ENCODE assay signal across 8 mouse cellular contexts in the genomic region with DNA sequence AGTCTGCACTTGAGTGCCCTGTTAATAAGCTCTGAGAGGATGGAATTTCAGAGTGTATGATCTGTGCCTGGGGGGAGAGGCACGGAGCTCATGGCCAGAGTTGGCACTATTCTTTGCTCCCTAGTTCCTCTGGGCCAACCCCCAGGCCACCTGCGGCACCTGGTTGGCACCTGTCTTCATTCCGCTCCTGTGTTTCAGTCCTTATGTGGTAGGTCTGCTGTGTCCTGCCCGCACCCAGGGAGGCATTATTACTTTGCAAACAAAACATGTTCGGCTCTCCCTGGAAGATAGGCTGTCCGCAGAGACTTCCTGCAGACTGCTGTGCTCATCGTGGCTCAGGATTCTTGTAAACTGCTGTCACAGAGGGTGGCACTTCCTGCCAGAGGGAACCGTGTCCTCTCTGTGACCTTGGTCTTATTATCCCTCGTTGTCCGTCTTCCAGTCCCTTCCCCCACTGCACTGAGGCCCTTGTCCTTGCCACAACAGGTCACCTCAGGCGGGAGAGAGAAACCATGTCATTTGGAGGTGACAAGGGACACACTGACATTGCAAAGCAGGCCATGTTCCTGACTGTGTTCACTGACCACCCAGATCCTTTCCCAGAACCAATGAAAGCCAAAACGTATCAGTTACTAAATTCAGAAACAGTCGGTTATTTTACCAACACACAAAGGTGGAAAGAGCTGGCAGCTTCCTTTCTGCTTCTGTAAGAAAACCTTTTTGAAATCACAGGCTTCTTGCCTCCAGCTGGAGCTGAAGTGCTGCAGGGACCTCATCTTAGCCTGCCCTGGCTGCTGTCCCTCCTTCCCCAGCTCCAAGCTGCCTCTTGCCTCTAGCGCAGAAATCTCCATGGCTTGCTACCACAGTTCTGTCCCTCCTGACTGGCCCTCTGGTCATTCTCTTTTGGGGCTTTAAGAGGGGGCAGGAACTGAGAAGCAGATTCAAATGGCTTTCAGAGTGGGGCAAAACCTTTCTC.
DNase-seq lines count a peak whose midpoint lies in the region; ATAC-seq and TF ChIP-seq lines count a peak whose summit lies in the region.

No protein-coding gene starts in this region.

- H3K36me3 ChIP-seq in embryonic facial prominence, embryonic 14.5 days (ENCODE audit: control insufficient read depth, insufficient read depth, low read length) = no peaks in the 10 kb centered on the region
- H3K36me3 ChIP-seq in intestine, postnatal 0 days (ENCODE audit: control insufficient read depth, insufficient read depth) = no peaks in the 10 kb centered on the region
- no peaks in the 10 kb centered on the region for H3K36me3 ChIP-seq in stomach, embryonic 15.5 days

- no peak overlapping the region for H3K4me3 ChIP-seq in embryonic facial prominence, embryonic 14.5 days (ENCODE audit: low read depth, low read length)
- H3K4me3 ChIP-seq in intestine, postnatal 0 days (ENCODE audit: low read depth, low read length) = no peak overlapping the region
- no peak overlapping the region for H3K4me3 ChIP-seq in stomach, embryonic 15.5 days (replicated peaks)

- WGBS in embryonic facial prominence, embryonic 14.5 days = 18% methylated on average over 14 of the region's 14 CpGs
- 20% methylated on average over 14 of the region's 14 CpGs for WGBS in intestine, postnatal 0 days
- WGBS in stomach, embryonic 15.5 days = 15% methylated on average over 14 of the region's 14 CpGs

- peak; percentile 31 for DNase-seq in 416B (ENCODE audit: low read depth)
- peak; percentile 40 for DNase-seq in T-cell, adult 2 months (ENCODE audit: low spot score)
- peak; percentile 73 for DNase-seq in embryonic facial prominence, embryonic 14.5 days (ENCODE audit: low spot score)
- peak; percentile 75 for DNase-seq in lung, postnatal 10 days
- no peak for DNase-seq in thymus, postnatal 14 days
- DNase-seq in layer of hippocampus, adult 9-10 months (ENCODE audit: low spot score) = no peak

- peak; percentile 59; the same call in 1 of the 2 replicates for ATAC-seq in embryonic facial prominence, embryonic 14.5 days (ENCODE audit: low read depth)
- ATAC-seq in intestine, postnatal 0 days = peak; percentile 41; the same call in 1 of the 2 replicates
- 0 out of 2 replicates have a peak, but pooled peaks have one; percentile 15 for ATAC-seq in stomach, embryonic 15.5 days (ENCODE audit: insufficient read depth, low FRiP score, low read depth)

- H3K9me3 ChIP-seq in embryonic facial prominence, embryonic 14.5 days (ENCODE audit: control insufficient read depth, low read length) = no peaks in the 10 kb centered on the region
- H3K9me3 ChIP-seq in intestine, postnatal 0 days (ENCODE audit: control insufficient read depth) = no peaks in the 10 kb centered on the region
- no peaks in the 10 kb centered on the region for H3K9me3 ChIP-seq in stomach, embryonic 15.5 days

- no peak overlapping the region for H3K4me2 ChIP-seq in embryonic facial prominence, embryonic 14.5 days (ENCODE audit: low read depth, low read length)
- 0 out of 2 replicates have a peak overlapping the region, but pooled peaks have one; percentile 4 for H3K4me2 ChIP-seq in intestine, postnatal 0 days (replicated peaks; ENCODE audit: low read depth)
- peak overlapping the region; percentile 30 for H3K4me2 ChIP-seq in stomach, embryonic 15.5 days

- no peak for TF ChIP-seq CTCF in intestine, postnatal 0 days (IDR thresholded peaks at IDR 0.05; ENCODE audit: low read depth)

- H3K4me1 ChIP-seq in embryonic facial prominence, embryonic 14.5 days (ENCODE audit: control insufficient read depth, insufficient read depth, low read length) = peaks cover 39% of the 10 kb centered on the region
- H3K4me1 ChIP-seq in intestine, postnatal 0 days (replicated peaks; ENCODE audit: control insufficient read depth, insufficient read depth, low read length) = no peaks in the 10 kb centered on the region; the same call in 1 of the 2 replicates
- H3K4me1 ChIP-seq in stomach, embryonic 15.5 days = peaks cover 17% of the 10 kb centered on the region

- H3K9ac ChIP-seq in embryonic facial prominence, embryonic 14.5 days (ENCODE audit: low read depth, low read length) = no peak overlapping the region
- H3K9ac ChIP-seq in intestine, postnatal 0 days (ENCODE audit: low read depth, low read length) = no peak overlapping the region
- no peak overlapping the region for H3K9ac ChIP-seq in stomach, embryonic 15.5 days

- peaks cover 3% of the 10 kb centered on the region; the same call in 1 of the 2 replicates for H3K27me3 ChIP-seq in embryonic facial prominence, embryonic 14.5 days (replicated peaks; ENCODE audit: control insufficient read depth, insufficient read depth, low read length)
- no peaks in the 10 kb centered on the region for H3K27me3 ChIP-seq in intestine, postnatal 0 days (replicated peaks; ENCODE audit: control insufficient read depth, insufficient read depth, low read length)
- H3K27me3 ChIP-seq in stomach, embryonic 15.5 days (replicated peaks) = no peaks in the 10 kb centered on the region

- no peak overlapping the region; the same call in 1 of the 2 replicates for H3K27ac ChIP-seq in embryonic facial prominence, embryonic 14.5 days (replicated peaks; ENCODE audit: low read depth, low read length)
- H3K27ac ChIP-seq in intestine, postnatal 0 days (ENCODE audit: low read depth, low read length) = no peak overlapping the region
- H3K27ac ChIP-seq in stomach, embryonic 15.5 days = no peak overlapping the region

Comparison
In these comparisons a context has a peak if more than half of its experiments do, and no peak if none do; other contexts are left out.
1. DNase-seq: peak in 416B (single experiment), T-cell, adult 2 months (single experiment), embryonic facial prominence, embryonic 14.5 days (single experiment) and lung, postnatal 10 days (single experiment); none in thymus, postnatal 14 days (single experiment) and layer of hippocampus, adult 9-10 months (single experiment).
2. Peak in every context shown above with its lines, with median percentiles within 50 percentile points of each other: ATAC-seq.